Mouse (Mus musculus): ENCODE results near the gene Zfp935.
A peak's percentile ranks its signal among the peaks of the same experiment; 100 is the strongest.
"Not testable (repeated sequence)": the region's sequence is repeated elsewhere in the genome, so short reads cannot be mapped to it uniquely, and the experiment has no call there.

Zfp935 gene

GRCm38 (mm10) chr13:62558189-62559110, at the start of gene Zfp935:
TSS of gene Zfp935 (minus strand) at chr13:62558511.
- peak; percentile 70 for DNase-seq

GRCm38 (mm10) chr13:62571099-62571498, 12.8 kb upstream of the Zfp935 start, which contains the start of gene Zfp934:
TSS of gene Zfp934 (minus strand) at chr13:62571199.
- DNase-seq, result not testable (repeated sequence)

- peak; percentile 40 for DNase-seq
Observed at GRCm38 (mm10) chr13:62561696-62562095, 3.4 kb upstream of the Zfp935 start.

- DNase-seq, result not testable (repeated sequence)
Observed at GRCm38 (mm10) chr13:62530129-62530528, 28.2 kb downstream of the Zfp935 start.

- not testable (repeated sequence) for DNase-seq
Observed at GRCm38 (mm10) chr13:62510641-62511420, 47.5 kb downstream of the Zfp935 start.

GRCm38 (mm10) chr13:62472661-62473060, 85.7 kb downstream of the Zfp935 start:
- not testable (repeated sequence) for DNase-seq

GRCm38 (mm10) chr13:62469947-62470346, 88.4 kb downstream of the Zfp935 start:
- DNase-seq, result not testable (repeated sequence)

- peak; percentile 93 for DNase-seq
Observed at GRCm38 (mm10) chr13:62466424-62467334, 91.6 kb downstream of the Zfp935 start, which contains the start of gene Gm49359. TSS of gene Gm49359 (minus strand) at chr13:62466832.

Measured in kidney, postnatal 10 days (tissue).